Mouse (Mus musculus): ENCODE measurements around the gene Cfap126.

DNA sequence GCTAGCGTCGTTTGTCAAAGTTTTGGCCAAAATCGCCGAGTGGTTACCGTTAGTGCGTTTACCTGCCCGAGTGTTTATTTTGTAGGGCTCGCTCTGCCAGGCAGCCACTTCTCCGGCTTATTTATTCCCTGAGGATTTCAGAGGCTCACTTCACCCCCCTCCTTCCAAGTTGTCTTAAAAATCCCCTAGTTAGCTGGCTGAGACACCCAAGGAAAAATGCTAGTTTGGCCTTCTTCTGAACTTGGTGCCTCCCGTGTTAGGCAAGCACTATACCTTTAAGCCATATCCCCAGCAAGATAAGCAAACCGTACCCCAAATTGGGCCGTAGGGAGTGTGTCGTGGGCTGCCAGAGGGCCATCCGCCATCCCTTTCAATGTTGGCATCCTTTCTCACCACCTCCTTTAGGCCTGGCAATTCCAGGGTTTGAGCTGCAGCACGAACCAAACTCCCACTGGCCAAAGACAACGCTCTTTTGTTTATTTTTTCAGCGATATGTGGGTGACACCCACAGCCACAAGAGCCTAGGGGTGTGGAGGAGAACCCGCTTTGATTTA, 37.2 kb downstream of the Cfap126 start:
- TF ChIP-seq CTCF (conservative IDR thresholded peaks at IDR 0.05; ENCODE audit: insufficient read depth, insufficient read length, low read depth, low read length) (no peak), POLR2A (IDR thresholded peaks at IDR 0.05; ENCODE audit: low read depth, low read length) (no peak)

Data from kidney, adult 2 months (tissue).